Mouse (Mus musculus): ENCODE measurements around the gene Dennd1a. TPM values are rescaled to one million over a fixed set of nuclear protein-coding genes. Genes with fewer than 3 reads are reported as not detected.

The Dennd1a gene
- polyA plus RNA-seq, 1 experiment from 2014 or later: 16.4 TPM

DNA sequence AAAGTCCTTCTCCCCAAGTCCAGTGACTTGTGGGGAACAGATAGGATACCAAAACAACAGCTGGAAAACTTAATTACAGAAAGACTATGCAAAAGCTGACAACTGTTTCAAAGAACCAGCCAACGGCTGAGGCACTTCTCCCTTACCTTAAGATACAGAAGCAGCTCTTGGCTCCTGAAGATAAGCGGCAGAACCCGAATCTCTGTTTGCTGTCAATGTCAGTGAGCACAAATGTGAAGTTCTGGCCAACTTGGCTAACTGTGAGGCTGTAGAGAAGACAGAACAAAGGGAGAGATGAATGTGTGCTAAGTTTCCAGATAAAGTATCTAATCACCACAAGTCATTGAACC lies 160.8 kb downstream of the Dennd1a start:
- H3K4me2 ChIP-seq (replicated peaks): no peak overlapping the region
- no peak overlapping the region for H3K27ac ChIP-seq
- no peak for ATAC-seq (ENCODE audit: low FRiP score)
- no peaks in the 10 kb centered on the region for H3K9me3 ChIP-seq (replicated peaks)
- H3K4me3 ChIP-seq: no peak overlapping the region
- no peaks in the 10 kb centered on the region for H3K36me3 ChIP-seq
- no peaks in the 10 kb centered on the region for H3K27me3 ChIP-seq
- H3K9ac ChIP-seq: no peak overlapping the region
- WGBS: 70% methylated on average over 3 of the region's 3 CpGs
- 0 out of 2 replicates have a peak, but pooled peaks cover 2% of the 10 kb centered on the region for H3K4me1 ChIP-seq

DNA sequence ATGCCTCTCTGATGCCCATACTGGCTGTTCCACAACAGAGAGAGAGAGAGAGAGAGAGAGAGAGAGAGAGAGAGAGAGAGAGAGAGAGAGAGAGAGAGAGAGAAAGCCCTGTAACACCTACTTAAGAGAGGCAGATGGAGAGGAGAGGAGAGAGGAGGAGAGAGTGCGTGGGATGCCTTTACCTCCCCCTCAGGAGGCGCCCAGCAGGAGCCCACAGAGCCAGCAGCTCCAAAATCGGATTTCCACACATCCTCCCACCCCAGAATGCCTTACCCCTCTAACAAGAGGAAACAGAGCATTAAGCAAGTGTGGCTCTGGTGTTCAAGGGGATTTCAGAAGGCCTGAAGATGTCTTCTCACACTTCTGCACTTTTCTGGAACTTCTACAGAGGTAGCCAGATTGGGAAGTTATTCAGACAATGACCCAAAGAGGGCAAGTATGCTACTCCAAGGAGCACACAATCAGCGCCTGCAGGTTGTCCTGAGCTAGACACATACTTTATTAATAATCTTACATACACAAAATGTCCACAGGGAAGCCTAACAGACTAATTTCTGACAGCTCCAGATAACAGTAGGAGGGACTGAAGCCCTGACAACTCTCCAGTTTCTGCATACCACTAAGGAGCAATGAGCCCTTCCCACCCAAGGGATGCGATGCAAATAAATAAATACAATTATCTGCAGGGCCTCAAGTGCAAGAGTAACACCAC lies 161.4 kb downstream of the Dennd1a start:
- Histone ChIP-seq H3K9ac (no peak overlapping the region), H3K4me2 (replicated peaks) (no peak overlapping the region), H3K4me3 (no peak overlapping the region), H3K9me3 (replicated peaks) (no peaks in the 10 kb centered on the region), H3K27ac (no peak overlapping the region), H3K4me1 (0 out of 2 replicates have a peak, but pooled peaks cover 2% of the 10 kb centered on the region), H3K36me3 (no peaks in the 10 kb centered on the region), H3K27me3 (no peaks in the 10 kb centered on the region)
- 58% methylated on average over 5 of the region's 5 CpGs for WGBS
- ATAC-seq (ENCODE audit: low FRiP score): no peak

DNA sequence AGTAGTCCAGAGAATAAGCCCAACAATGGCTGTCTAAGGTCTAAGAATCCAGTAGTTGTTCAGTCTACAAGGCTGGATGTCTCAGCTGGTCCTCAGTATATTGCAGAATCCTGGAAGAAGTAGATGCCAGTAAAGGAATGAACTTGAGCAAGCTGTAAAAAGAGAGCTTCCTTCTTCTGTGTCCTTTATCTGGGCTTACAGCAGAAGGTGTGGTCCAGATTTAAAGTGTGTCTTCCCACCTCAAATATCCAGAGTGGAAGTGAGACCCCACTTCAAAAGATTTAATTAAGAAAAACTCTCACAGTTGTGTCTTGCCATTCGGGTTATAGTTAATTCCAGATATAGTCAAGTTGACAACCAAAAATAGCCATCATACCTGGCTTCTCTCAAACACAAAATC lies 162.5 kb downstream of the Dennd1a start:
- ATAC-seq (ENCODE audit: low FRiP score): no peak
- Histone ChIP-seq H3K9me3 (replicated peaks) (no peaks in the 10 kb centered on the region), H3K27me3 (no peaks in the 10 kb centered on the region), H3K4me2 (replicated peaks) (no peak overlapping the region), H3K4me1 (no peaks in the 10 kb centered on the region), H3K36me3 (no peaks in the 10 kb centered on the region), H3K9ac (no peak overlapping the region), H3K27ac (no peak overlapping the region), H3K4me3 (no peak overlapping the region)
- WGBS: 88% methylated on average over 1 of the region's 1 CpGs

DNA sequence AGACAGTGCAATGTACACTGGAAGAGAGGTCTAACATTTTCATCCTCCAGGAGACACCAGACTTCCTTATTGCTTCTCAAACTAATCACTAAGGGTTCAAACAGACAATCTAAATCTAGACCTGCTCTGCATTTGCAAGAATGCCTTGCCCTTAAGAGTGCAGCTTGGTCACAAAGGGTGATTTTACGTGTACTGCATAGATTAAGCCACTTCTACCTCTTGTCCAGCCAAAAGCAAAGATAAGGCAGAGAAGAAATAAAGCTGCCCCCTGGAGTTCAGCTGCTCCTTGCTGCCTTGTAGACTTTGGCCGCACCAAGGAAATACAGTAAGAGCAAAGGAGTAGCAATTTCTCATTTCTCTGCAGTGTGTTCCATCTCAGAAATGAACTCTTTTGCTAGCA lies 172.2 kb downstream of the Dennd1a start:
- H3K9me3 ChIP-seq (replicated peaks): no peaks in the 10 kb centered on the region
- H3K4me3 ChIP-seq: no peak overlapping the region
- H3K9ac ChIP-seq: no peak overlapping the region
- no peaks in the 10 kb centered on the region for H3K4me1 ChIP-seq
- no peak overlapping the region for H3K4me2 ChIP-seq (replicated peaks)
- WGBS: 86% methylated on average over 2 of the region's 2 CpGs
- no peak overlapping the region for H3K27ac ChIP-seq
- ATAC-seq (ENCODE audit: low FRiP score): no peak
- H3K27me3 ChIP-seq: no peaks in the 10 kb centered on the region
- H3K36me3 ChIP-seq: no peaks in the 10 kb centered on the region

DNA sequence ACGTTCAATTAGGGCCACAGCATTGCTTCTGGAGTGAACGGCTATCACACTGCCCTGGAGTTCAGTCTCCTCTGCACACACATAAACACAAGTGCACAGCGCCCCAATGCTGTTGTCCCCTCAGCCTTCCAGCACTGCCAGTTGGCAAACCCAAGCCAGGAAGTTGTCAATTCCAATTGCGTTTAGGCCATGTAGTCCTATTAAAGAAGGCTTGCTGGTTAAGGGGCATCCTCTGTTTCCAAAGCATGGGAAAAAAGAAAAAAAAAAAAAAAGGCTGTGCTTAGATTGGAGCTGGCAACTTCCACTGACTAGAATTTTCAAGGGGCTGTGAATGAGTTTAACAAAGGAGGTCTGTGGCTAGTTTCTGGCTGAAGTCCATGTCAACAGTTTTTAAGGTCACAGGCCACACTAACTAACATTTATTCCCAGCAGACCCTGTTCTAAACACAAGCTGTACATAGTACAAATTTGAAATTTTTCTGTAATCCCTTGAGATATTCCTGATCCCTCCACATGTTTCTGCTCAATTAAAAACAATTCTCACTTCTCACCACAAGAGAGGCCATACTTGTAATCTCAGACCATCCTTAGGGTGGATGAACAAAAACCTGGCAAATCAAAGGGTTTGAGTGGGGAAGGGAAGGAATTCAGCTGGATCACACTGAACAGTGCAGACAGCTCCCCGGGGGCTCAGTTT lies 175.4 kb downstream of the Dennd1a start:
- Histone ChIP-seq H3K9me3 (replicated peaks) (no peaks in the 10 kb centered on the region), H3K4me2 (replicated peaks) (no peak overlapping the region), H3K27ac (no peak overlapping the region), H3K36me3 (no peaks in the 10 kb centered on the region), H3K9ac (no peak overlapping the region), H3K4me3 (no peak overlapping the region), H3K4me1 (no peaks in the 10 kb centered on the region), H3K27me3 (no peaks in the 10 kb centered on the region)
- ATAC-seq (ENCODE audit: low FRiP score): no peak
- 69% methylated on average over 5 of the region's 5 CpGs for WGBS

DNA sequence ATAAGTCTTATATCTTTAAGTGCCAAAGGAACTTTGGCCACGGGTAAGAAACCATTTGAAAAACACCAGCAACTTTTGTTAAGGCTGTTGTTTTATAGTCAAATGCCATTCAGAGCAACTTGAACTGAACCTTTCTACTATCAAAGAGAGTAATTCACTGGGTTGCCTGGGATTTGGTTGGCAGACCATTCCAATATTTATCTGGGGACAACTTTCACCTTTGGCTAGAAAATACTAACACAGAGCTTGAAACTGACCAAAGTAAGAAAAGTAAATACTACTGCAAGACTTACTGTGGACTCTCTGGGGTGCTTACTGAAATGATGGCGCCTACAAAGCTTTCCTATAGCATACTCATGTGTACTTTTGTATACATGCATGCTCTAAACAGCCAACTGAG lies 178.6 kb downstream of the Dennd1a start:
- H3K9ac ChIP-seq: no peak overlapping the region
- WGBS: 77% methylated on average over 2 of the region's 2 CpGs
- H3K36me3 ChIP-seq: no peaks in the 10 kb centered on the region
- no peak overlapping the region for H3K4me2 ChIP-seq (replicated peaks)
- no peak overlapping the region for H3K27ac ChIP-seq
- no peaks in the 10 kb centered on the region for H3K4me1 ChIP-seq
- H3K9me3 ChIP-seq (replicated peaks): no peaks in the 10 kb centered on the region
- no peak overlapping the region for H3K4me3 ChIP-seq
- H3K27me3 ChIP-seq: no peaks in the 10 kb centered on the region
- no peak for ATAC-seq (ENCODE audit: low FRiP score)

DNA sequence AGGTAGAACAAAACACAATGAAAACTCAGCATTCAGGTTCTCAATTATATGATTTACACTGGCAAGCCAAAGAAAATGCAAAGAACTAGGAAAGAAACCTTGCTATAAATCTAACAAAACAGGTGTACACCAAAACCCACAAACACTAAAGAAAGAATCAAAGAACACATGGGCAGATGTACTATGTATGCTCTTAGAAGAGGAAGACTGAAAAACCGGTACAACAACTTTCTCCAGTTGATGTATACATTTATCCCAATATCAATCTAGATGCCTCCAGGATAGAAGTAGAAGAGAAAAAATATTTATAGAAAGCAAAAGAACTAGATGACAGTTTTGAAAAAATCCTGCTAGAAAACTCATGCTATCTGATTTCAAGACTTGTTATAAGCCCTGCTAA lies 184.5 kb downstream of the Dennd1a start:
- Histone ChIP-seq H3K36me3 (no peaks in the 10 kb centered on the region), H3K27ac (no peak overlapping the region), H3K4me3 (no peak overlapping the region), H3K27me3 (no peaks in the 10 kb centered on the region), H3K4me2 (replicated peaks) (no peak overlapping the region), H3K4me1 (peaks cover 12% of the 10 kb centered on the region), H3K9ac (no peak overlapping the region), H3K9me3 (replicated peaks) (no peaks in the 10 kb centered on the region)
- 93% methylated on average over 1 of the region's 1 CpGs for WGBS
- no peak for ATAC-seq (ENCODE audit: low FRiP score)

DNA sequence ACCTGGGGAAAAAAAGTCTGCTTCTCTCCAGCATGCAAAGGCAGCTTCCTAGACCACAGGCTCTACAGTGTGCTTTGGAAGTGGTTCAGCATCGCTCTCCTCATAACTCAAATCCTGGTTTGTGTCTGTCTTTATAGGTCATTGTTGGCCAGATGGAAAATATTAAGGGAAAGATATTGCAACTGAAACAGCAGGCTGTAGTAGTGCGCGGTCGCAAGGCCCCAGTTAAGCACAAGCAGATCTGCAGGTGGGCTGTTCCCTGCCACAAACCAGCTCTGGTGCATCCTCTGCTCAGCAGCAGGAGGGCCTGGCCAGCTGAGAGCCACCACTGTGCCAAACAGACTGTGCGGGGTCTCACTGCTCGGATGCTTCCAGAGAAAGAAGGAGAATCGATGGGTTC lies 186.9 kb downstream of the Dennd1a start:
- ATAC-seq (ENCODE audit: low FRiP score): no peak
- Histone ChIP-seq H3K9ac (no peak overlapping the region), H3K27me3 (no peaks in the 10 kb centered on the region), H3K27ac (no peak overlapping the region), H3K36me3 (no peaks in the 10 kb centered on the region), H3K4me2 (replicated peaks) (no peak overlapping the region), H3K4me1 (peaks cover 21% of the 10 kb centered on the region), H3K4me3 (no peak overlapping the region), H3K9me3 (replicated peaks) (no peaks in the 10 kb centered on the region)
- 11% methylated on average over 7 of the region's 7 CpGs for WGBS

DNA sequence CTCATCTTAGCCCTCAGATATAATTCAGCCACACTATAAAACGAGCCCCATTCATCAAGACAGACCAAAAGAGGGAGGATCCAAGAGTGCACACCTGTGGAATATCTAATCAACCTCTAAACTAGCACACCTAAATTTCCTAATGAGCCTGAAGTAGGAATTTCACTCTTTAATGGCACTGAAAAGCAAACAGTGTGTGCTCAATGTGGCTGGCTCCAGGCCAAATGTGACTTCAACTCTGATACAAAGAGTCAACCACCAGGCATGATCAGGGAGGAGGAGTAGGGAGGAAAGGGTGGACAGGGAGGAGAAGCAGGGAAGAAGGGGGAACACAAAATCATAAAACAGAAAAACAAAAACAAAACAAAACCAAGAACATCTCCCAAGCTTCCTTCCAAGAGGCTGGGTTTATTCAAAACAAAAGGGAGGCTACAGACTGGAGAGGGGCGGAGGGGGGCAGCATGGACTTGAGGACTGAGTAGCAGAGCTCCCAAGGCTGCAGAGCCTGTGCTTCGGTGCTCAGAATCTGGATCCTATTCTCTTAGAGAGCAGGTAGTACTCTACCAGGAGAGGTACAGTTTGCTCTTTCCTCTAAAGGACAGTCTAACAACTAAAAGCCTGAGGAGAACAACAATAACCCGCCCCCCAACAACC lies 187.9 kb downstream of the Dennd1a start:
- no peak overlapping the region for H3K4me3 ChIP-seq
- H3K36me3 ChIP-seq: no peaks in the 10 kb centered on the region
- H3K9ac ChIP-seq: no peak overlapping the region
- H3K4me1 ChIP-seq: peaks cover 21% of the 10 kb centered on the region
- H3K9me3 ChIP-seq (replicated peaks): no peaks in the 10 kb centered on the region
- WGBS: 66% methylated on average over 4 of the region's 4 CpGs
- no peaks in the 10 kb centered on the region for H3K27me3 ChIP-seq
- ATAC-seq (ENCODE audit: low FRiP score): no peak
- H3K4me2 ChIP-seq (replicated peaks): no peak overlapping the region
- H3K27ac ChIP-seq: no peak overlapping the region

DNA sequence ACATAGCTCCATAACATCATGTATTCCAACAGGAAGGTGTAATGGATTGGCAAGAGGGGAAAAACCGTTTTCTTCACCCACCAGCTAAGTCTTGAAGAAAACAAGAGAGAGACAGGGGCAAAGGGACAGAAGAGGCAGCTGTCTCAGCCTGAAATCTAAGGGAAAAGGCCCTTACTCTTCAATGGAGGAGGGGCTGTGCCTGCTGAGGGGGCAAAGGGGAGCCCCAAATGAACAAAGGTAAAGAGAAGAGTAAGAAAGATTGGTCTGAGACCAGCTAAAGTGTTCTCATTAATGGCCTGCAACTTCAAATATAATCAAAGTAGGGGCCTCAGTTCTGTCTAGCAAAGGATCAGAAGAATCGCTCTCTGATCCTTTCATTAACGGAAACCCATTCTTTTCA lies 189.7 kb downstream of the Dennd1a start:
- H3K4me3 ChIP-seq: no peak overlapping the region
- peaks cover 21% of the 10 kb centered on the region for H3K4me1 ChIP-seq
- no peak overlapping the region for H3K27ac ChIP-seq
- H3K27me3 ChIP-seq: no peaks in the 10 kb centered on the region
- no peaks in the 10 kb centered on the region for H3K36me3 ChIP-seq
- no peaks in the 10 kb centered on the region for H3K9me3 ChIP-seq (replicated peaks)
- ATAC-seq (ENCODE audit: low FRiP score): no peak
- 29% methylated on average over 3 of the region's 3 CpGs for WGBS
- H3K9ac ChIP-seq: no peak overlapping the region
- no peak overlapping the region for H3K4me2 ChIP-seq (replicated peaks)

DNA sequence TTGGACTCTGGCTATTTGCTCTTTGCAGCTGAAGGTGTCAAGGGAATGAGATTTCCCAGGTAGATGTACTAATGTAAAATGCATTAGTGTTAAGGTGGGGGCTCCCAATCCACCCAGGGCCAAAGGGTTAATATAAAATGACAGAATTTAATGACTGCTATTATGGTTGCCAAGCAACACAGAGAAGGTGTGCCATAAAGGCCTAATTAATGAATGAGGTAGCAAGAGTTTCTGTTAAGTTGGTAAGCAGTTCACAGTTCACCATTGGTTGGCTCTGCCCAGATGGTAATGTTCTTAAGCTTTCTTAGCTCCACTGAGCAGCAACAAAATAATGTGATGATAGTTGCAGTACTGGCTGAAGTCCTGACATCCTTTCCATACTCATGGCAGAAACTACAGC lies 190.9 kb downstream of the Dennd1a start:
- ATAC-seq (ENCODE audit: low FRiP score): no peak
- Histone ChIP-seq H3K9me3 (replicated peaks) (no peaks in the 10 kb centered on the region), H3K9ac (no peak overlapping the region), H3K27me3 (no peaks in the 10 kb centered on the region), H3K4me3 (no peak overlapping the region), H3K4me2 (replicated peaks) (no peak overlapping the region), H3K4me1 (peaks cover 21% of the 10 kb centered on the region), H3K27ac (no peak overlapping the region), H3K36me3 (no peaks in the 10 kb centered on the region)

DNA sequence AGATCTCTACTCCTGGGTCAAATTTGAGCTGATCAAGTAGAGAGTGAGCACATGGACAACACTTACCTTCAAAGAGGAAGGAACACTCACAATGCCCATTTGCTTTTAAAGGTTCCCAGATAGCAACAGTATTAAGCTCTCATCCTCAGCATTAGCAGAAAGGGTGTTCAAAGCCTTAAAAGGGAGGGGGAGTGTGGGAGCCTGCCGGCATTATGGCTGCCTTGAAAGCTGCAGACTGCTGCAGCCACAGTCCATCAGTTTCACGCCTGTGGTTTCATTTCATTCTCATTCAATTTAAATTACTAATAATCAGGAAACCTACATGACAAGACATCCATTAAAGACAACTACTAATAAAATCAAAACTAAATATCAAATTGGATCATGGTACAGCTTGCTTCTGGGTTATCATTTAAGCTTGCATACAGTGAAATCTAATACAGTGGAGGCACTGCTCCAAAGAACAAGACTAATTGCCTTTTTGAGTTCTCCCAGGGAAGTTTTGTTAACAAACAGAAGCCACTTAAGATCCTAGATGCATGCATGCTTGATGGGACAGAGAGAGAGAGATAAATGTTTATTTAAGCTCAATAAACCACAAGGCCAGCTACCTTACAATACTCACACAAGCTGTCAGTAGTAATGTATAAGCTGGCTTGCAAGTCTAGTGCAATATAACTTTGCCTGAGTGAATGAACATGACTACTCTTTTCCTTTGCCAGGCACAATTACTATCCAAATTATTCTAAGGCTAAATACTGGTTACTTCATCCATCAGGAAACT lies 192.6 kb downstream of the Dennd1a start:
- Histone ChIP-seq H3K27me3 (no peaks in the 10 kb centered on the region), H3K9ac (no peak overlapping the region), H3K4me2 (replicated peaks) (no peak overlapping the region), H3K27ac (no peak overlapping the region), H3K9me3 (replicated peaks) (no peaks in the 10 kb centered on the region), H3K4me1 (peaks cover 16% of the 10 kb centered on the region; the same call in 1 of the 2 replicates), H3K4me3 (no peak overlapping the region), H3K36me3 (no peaks in the 10 kb centered on the region)
- no peak for ATAC-seq (ENCODE audit: low FRiP score)
- 37% methylated on average over 2 of the region's 2 CpGs for WGBS
